Mouse (Mus musculus) 3134 (cell line): Measurements from ENCODE around the gene Dgkq.

Source experiments
- DNase-seq: peaks from one replicate; pipeline ENCODE4 v3.0.0-alpha.2; 2011; ENCODE audit warnings: low spot score; ENCODE audit not compliant: insufficient read length; ENCODE audit errors: extremely low read depth

Dgkq gene

DNA sequence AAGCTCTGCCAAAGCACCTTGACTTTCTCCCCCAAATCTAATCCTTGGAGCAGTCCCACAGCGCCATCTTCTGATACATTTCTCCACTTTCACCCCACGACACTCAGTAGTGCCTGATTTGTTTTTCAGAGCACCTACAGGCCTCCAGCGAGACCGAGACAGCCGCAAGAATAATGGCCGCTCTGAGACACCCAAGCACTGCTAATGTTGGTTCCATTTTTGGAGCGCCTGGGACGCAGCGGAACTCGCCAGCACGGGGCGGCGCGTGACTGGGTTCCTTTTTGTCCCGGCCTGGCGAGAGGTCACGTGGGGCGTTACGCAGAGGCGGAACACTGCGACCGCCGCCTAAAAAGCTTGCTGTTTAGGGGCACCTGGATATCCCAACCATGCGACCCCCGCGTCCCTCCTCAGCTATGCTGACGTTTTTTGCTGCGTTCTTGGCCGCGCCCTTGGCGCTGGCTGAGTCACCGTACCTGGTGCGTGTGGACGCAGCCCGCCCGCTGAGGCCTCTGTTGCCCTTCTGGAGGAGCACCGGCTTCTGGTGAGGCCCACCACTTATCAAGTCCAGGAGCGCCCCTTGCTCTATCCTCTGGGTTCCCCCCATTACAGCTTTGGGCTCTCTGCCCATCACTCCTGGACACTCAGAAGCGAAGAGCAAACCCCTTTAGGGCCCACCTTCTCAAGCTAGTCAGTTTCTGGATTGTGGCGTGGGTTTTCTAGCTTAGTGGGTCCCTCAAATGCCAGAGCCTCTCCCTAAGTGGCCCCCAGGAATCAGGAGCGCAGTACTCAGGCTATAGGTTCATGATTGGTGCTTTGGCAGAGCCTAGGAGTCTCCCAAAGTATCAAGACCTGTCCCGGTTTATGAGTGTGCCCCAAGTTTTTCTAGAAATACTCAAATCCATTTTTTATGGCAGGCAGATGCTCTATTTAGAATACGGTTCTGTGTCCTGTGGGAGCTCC lies at the start of gene Dgkq:
Gene Dgkq (minus strand): TSS at position 696 of the 960 bp plus-strand sequence.
- peak; percentile 86 for DNase-seq

DNA sequence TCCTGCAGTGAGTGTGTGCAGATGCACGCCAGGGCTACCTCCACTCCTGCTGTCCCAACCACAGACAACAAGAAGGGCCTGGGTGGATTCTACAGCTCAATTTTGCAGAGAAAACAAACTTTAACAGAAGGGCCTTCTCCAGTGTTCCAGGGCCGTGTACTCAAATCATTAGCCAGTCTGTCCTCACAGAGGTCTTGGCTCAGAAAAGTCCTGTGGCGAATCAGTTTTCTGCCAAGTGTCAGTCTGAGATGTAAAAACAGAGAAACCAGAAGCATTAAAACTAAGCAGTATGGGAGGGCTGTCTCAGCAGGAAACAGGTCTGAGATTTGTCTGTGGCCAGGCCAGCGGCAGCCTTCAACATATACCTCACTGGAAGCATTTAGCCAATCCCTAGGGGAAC lies 48.6 kb upstream of the Dgkq start:
- no peak for DNase-seq

- DNase-seq = no peak
These were observed 46.5 kb upstream of the Dgkq start for GRCm38 (mm10) chr5:108715974-108716373.

DNA sequence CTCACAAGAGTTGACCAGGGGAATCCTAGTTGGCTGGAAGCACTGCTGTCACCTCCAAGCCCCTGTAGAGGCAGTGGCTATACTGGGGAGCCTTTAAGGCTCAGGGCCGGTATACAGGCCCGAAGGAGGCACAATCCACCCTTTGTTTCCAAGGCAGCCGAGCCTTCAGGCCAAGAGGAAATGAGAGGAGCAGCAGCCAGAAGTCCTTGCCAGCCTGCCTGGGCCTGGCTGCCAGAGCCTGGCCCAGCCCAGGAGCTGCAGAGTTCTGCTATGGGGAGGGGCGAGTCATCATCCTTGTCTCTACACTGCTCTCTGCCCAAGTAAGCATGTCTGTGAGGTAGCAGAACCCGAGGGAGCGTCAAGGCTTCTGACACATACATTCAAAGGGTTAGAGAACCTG lies 44.7 kb upstream of the Dgkq start:
- DNase-seq = peak; percentile 61

DNA sequence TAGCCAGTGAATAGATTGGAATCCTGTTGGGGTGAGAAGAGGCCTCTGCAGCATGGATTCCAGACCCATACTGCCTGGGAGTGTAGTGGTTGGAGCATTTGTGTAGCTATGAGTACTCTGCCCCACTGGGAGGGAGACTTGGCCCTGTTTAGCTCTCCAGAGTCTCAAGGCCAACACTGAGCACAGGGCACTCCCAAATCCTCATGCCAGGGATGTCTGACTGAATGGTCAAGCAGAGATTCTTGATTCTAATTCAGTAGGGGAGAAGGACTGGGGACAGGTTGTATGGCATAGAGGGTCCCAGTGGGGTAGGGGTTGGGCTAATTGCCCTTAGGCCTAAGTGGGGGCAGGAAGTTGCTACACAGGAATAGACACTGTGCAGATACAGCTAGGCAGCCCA lies 44.2 kb upstream of the Dgkq start:
- DNase-seq = no peak

GRCm38 (mm10) chr5:108713096-108713495 lies 43.6 kb upstream of the Dgkq start:
- DNase-seq = no peak

- no peak for DNase-seq
These were observed 42.5 kb upstream of the Dgkq start for GRCm38 (mm10) chr5:108711968-108712367.

GRCm38 (mm10) chr5:108708981-108709731 lies 39.7 kb upstream of the Dgkq start:
- no peak for DNase-seq

DNA sequence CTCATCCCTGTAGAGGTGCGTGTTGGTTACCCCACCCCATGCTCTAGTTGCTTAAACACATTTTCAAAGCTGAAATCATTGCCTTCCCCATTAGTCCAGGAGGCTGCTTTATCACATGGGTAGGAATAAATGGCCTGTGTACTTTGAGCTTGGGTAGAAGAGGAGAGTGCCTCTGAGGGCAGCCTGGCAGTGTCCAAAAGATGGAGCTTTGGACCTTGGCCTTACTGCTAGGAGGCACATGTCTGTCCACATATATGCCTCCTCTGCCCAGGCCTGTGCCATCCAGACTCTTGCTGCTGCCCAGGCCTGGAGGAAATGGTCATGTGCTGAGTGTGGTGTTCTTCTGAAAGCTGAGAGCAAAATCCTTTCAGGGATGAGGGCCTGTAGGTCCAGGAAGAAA lies 38.9 kb upstream of the Dgkq start:
- no peak for DNase-seq

DNA sequence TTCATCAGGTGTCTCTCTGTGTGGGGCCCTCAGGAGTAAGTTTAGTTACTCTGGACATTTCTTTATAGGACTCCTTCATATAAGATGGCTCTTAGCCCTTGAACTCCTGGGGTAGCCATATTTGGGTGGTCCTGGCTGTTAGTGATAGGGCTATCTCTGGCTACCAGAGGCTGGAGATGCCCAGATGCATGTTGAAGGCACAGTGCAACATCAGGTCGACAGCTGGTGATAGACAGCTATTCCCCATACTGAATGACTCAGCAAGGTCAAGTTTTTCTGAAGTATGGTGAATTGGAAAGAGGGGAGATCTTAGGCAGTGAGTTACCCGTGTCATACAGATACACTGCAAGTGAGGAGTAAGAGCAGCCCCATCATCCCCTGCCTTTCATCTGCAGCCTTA lies 38.3 kb upstream of the Dgkq start:
- DNase-seq = no peak

GRCm38 (mm10) chr5:108703754-108704626 lies 34.5 kb upstream of the Dgkq start:
- no peak for DNase-seq

- no peak for DNase-seq
These were observed 32.0 kb upstream of the Dgkq start for GRCm38 (mm10) chr5:108701341-108702021.

GRCm38 (mm10) chr5:108700346-108700745 lies 30.9 kb upstream of the Dgkq start:
- DNase-seq = no peak

DNA sequence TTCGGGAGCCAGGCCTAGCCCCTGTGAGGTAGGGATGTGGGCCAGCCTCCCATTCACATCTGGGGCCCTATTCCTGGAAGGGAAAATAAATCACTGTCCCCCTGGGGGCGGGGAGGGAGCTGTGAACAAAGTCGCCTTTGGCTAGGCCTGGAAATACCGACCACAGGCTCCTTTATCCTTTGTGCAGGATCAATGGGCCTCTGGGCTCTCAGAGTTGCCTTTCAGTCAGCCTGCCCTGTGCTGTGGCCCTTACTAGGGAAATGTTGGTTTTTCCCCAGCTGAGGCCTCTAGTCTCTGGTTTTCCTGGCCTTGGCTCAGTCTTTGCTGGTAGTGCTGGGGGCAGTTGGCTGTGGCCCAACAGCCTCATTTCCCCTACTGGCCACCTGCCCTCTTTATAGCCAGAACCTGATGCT lies 27.9 kb upstream of the Dgkq start:
- no peak for DNase-seq

DNA sequence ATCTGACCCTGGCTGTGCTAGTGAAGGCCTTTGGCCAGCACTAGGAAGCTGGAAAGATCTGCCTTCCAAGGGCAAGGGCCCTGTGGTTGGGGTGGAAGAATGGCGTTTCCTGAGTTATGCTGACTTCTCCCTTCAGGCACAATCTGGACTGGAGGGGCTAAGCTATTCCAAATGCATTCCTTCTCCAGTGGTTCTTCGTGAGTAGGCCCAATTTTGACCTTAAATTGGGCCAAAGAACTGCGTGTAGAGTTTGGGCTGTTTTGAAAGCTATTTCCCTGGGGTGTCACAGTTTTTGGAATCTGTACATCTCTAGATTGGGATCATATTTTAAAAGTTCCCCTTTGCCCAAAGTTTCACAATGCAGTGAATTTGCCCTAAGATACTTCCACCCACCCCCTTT lies 27.1 kb upstream of the Dgkq start:
- no peak for DNase-seq

DNA sequence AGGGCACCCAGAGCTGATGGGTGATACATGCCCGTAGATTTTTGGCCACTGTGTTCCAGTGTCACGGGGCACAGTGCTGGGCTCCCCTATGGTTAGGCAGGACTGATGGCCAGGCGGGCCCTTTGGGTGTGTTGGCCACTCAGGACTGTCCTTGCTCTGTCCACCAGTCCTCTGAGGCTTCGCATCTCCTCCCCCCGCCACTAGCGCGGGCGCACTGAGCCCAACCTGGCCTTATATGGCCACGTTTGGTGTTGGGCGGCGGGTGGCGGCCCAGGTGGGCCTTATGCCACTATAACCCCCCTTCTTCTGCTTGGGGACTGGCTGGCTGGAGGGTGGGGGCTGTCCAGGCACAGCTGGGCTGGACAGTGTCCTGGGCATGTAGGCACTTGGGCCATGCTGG lies 26.4 kb upstream of the Dgkq start:
- DNase-seq = no peak

- DNase-seq = peak; percentile 72
These were observed 25.1 kb upstream of the Dgkq start for GRCm38 (mm10) chr5:108694352-108695261.

GRCm38 (mm10) chr5:108693872-108694288 lies 24.4 kb upstream of the Dgkq start:
- DNase-seq = peak; percentile 92

DNA sequence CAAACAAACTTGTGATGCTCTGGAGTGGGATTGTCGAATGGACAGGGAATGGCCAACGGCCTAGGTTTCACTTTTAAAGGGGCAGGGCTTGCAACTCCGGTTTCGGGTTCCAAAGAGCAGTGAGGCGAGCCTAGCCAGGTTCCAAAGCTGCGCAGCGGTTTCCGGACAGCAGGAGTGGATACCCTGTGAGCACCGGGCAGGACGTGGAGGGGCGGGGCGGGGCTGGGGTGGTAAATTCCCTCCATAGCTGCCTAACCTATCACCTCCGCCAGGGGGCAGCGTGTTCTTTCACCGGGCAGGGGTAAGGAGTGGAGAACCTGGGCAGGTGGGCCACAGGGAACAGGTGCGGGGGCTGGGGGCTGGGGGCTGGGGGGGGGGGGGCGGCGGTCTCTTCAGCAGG lies 22.8 kb upstream of the Dgkq start, which contains the start of gene Fgfrl1:
Gene Fgfrl1 (plus strand): TSS at position 112 of the 400 bp plus-strand sequence.
- peak; percentile 73 for DNase-seq
